Mouse (Mus musculus) MEL (cell line): ENCODE measurements around the gene Rnf114.

Experiments used
- CHD2 ChIP-seq: IDR thresholded peaks from 2 replicates; pipeline ENCODE4 v1.6.1; 2011; ENCODE audit warnings: low read length, improper control_type of control experiment
- CTCF ChIP-seq, 3 experiments: IDR thresholded peaks in 2 of 3; conservative IDR thresholded peaks in 1 of 3; 2 replicates each; pipeline ENCODE4 v1.5.1; 2011 to 2012; ENCODE audit warnings: low read length in 3 of 3, low read depth in 2 of 3, mild to moderate bottlenecking in 2 of 3, improper control_type of control experiment in 1 of 3, inconsistent platforms in 1 of 3, mixed read lengths in 1 of 3, moderate library complexity in 1 of 3; ENCODE audit not compliant: control insufficient read depth in 1 of 3, insufficient read depth in 1 of 3, poor library complexity in 1 of 3, severe bottlenecking in 1 of 3
- MEF2A ChIP-seq: IDR thresholded peaks from 2 replicates; pipeline ENCODE4 v1.6.1; 2014; ENCODE audit warnings: low read depth, mild to moderate bottlenecking, inconsistent platforms, low read length, improper control_type of control experiment; ENCODE audit not compliant: poor library complexity, insufficient replicate concordance, severe bottlenecking; ENCODE audit errors: extremely low read depth
- NELFE ChIP-seq: IDR thresholded peaks from 2 replicates; pipeline ENCODE4 v1.6.1; 2011; ENCODE audit warnings: low read depth, low read length, improper control_type of control experiment
- POLR2A ChIP-seq, 2 experiments: IDR thresholded peaks; 2 replicates each; pipeline ENCODE4 v1.6.1; 2011 to 2012; ENCODE audit warnings: low read length in 2 of 2, mild to moderate bottlenecking in 2 of 2, control low read depth in 1 of 2, improper control_type of control experiment in 1 of 2, low read depth in 1 of 2, moderate library complexity in 1 of 2; ENCODE audit not compliant: control insufficient read depth in 1 of 2, insufficient read depth in 1 of 2, poor library complexity in 1 of 2
- RAD21 ChIP-seq: IDR thresholded peaks from 2 replicates; pipeline ENCODE4 v1.6.1; 2011; ENCODE audit warnings: mild to moderate bottlenecking, low read depth, low read length, improper control_type of control experiment
- RCOR1 ChIP-seq: IDR thresholded peaks from 2 replicates; pipeline ENCODE4 v1.6.1; 2012; ENCODE audit warnings: low read depth, mild to moderate bottlenecking, inconsistent platforms, low read length, improper control_type of control experiment

- TF ChIP-seq MEF2A: peak; percentile 93
- no peak for TF ChIP-seq CHD2
- TF ChIP-seq POLR2A (IDR thresholded peaks at IDR 0.05; ENCODE audit: control insufficient read depth in 1 of 2, insufficient read depth in 1 of 2, low read depth in 1 of 2, low read length in 2 of 2, poor library complexity in 1 of 2): no peak
- TF ChIP-seq CTCF (IDR thresholded peaks at IDR 0.05 in 2 of 3, conservative IDR thresholded peaks at IDR 0.05 in 1 of 3; ENCODE audit: control insufficient read depth in 1 of 3, insufficient read depth in 1 of 3, low read depth in 2 of 3, low read length in 3 of 3, poor library complexity in 1 of 3, severe bottlenecking in 1 of 3): no peak
- TF ChIP-seq RAD21: no peak
- TF ChIP-seq NELFE: no peak
- no peak for TF ChIP-seq RCOR1
Measured at GRCm38 (mm10) chr2:167510485-167510884, 18.0 kb downstream of the Rnf114 start.
